Mouse (Mus musculus) embryonic facial prominence, embryonic 12.5 days (tissue): ENCODE measurements at regions not wholly inside any gene's neighbourhood (a gene's known extent, or its start where the extent isn't known, plus 50 kb on each side); places are given as distances from the start of the nearest gene placed in this dataset.
A peak's percentile ranks its signal among the peaks of the same experiment; 100 is the strongest.

ENCODE experiments used
- ATAC-seq: fragments of 200-750 bp; cut with Nextera tagmentation; 2 replicates; pipeline ENCODE4 v1.8.0; 2017; ENCODE audit not compliant: insufficient number of reproducible peaks, insufficient read depth, low FRiP score, low TSS enrichment
- H3K27ac ChIP-seq: fragments of 300-500 bp; sonication (generic); 2 replicates; pipeline ENCODE4 v1.5.1; 2016; ENCODE audit warnings: mild to moderate bottlenecking
- H3K27me3 ChIP-seq: fragments of 300-500 bp; sonication (generic); 2 replicates; pipeline ENCODE4 v1.6.1; 2016; ENCODE audit warnings: mild to moderate bottlenecking, moderate library complexity
- H3K36me3 ChIP-seq: fragments of 300-500 bp; sonication (generic); 2 replicates; pipeline ENCODE4 v1.6.1; 2016; ENCODE audit warnings: mild to moderate bottlenecking
- H3K4me1 ChIP-seq: fragments of 300-500 bp; sonication (generic); 2 replicates; pipeline ENCODE4 v1.6.1; 2016
- H3K4me2 ChIP-seq: fragments of 300-500 bp; sonication (generic); replicated peaks from 2 replicates; pipeline ENCODE4 v1.6.1; 2016; ENCODE audit warnings: mild to moderate bottlenecking, moderate library complexity
- H3K4me3 ChIP-seq: fragments of 300-500 bp; sonication (generic); 2 replicates; pipeline ENCODE4 v1.5.1; 2016; ENCODE audit warnings: mild to moderate bottlenecking
- H3K9ac ChIP-seq: fragments of 300-500 bp; sonication (generic); 2 replicates; pipeline ENCODE4 v1.6.1; 2016; ENCODE audit warnings: mild to moderate bottlenecking, moderate library complexity
- H3K9me3 ChIP-seq: fragments of 300-500 bp; sonication (generic); 2 replicates; pipeline ENCODE4 v1.6.1; 2016; ENCODE audit warnings: mild to moderate bottlenecking, moderate library complexity
- WGBS: fragments of 180-500 bp; shearing (Covaris S2); methylation state at CpG from one replicate; pipeline ENCODE4 v1.1.7; 2016; 5-methylcytosine and 5-hydroxymethylcytosine counted together

GRCm38 (mm10) chr2:160455617-160456016 lies 88.8 kb upstream of the Mafb start:
- WGBS = 79% methylated on average over 10 of the region's 10 CpGs
- Histone ChIP-seq H3K27me3 (no peaks in the 10 kb centered on the region), H3K36me3 (no peaks in the 10 kb centered on the region), H3K27ac (no peak overlapping the region), H3K4me2 (no peak overlapping the region), H3K4me1 (peaks cover 14% of the 10 kb centered on the region), H3K9me3 (no peaks in the 10 kb centered on the region), H3K9ac (no peak overlapping the region), H3K4me3 (no peak overlapping the region)
- no peak for ATAC-seq

- 80% methylated on average over 8 of the region's 8 CpGs for WGBS
- H3K4me1 ChIP-seq = peaks cover 7% of the 10 kb centered on the region; the same call in 1 of the 2 replicates
- no peak overlapping the region for H3K4me3 ChIP-seq
- no peak overlapping the region for H3K4me2 ChIP-seq
- H3K27me3 ChIP-seq = no peaks in the 10 kb centered on the region
- H3K27ac ChIP-seq = no peak overlapping the region
- no peaks in the 10 kb centered on the region for H3K9me3 ChIP-seq
- no peak for ATAC-seq
- no peaks in the 10 kb centered on the region for H3K36me3 ChIP-seq
- H3K9ac ChIP-seq = no peak overlapping the region
These were observed 89.8 kb upstream of the Mafb start for GRCm38 (mm10) chr2:160456681-160457080.

- Histone ChIP-seq H3K4me3 (no peak overlapping the region), H3K4me1 (no peaks in the 10 kb centered on the region), H3K27me3 (no peaks in the 10 kb centered on the region), H3K9ac (no peak overlapping the region), H3K9me3 (no peaks in the 10 kb centered on the region), H3K27ac (no peak overlapping the region), H3K36me3 (no peaks in the 10 kb centered on the region), H3K4me2 (no peak overlapping the region)
- no peak for ATAC-seq
- WGBS = 75% methylated on average over 4 of the region's 4 CpGs
These were observed 104.7 kb upstream of the Mafb start for GRCm38 (mm10) chr2:160471561-160471960.

DNA sequence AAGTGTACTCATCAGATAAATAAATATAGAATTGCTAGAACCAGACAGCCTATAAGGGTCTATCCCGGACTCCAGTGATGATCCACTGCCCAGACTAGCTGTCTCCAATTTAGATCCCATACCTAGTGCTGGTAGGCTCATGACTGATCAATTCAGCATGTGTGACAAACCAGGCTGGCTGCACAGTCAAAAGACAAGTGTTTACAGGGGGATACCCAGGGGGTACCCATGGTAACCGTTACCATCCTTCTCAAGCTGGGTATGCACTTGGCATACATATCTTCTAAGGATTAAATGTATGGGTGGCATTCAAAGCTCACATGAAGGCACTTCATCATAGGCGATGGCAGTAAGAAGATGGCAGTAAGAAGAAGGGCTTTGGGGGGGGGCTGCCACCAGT lies 109.3 kb upstream of the Mafb start:
- ATAC-seq = no peak
- Histone ChIP-seq H3K9me3 (no peaks in the 10 kb centered on the region), H3K4me3 (no peak overlapping the region), H3K27me3 (no peaks in the 10 kb centered on the region), H3K27ac (no peak overlapping the region), H3K4me1 (peaks cover 10% of the 10 kb centered on the region; the same call in 1 of the 2 replicates), H3K9ac (no peak overlapping the region), H3K4me2 (no peak overlapping the region), H3K36me3 (no peaks in the 10 kb centered on the region)
- 91% methylated on average over 3 of the region's 3 CpGs for WGBS

DNA sequence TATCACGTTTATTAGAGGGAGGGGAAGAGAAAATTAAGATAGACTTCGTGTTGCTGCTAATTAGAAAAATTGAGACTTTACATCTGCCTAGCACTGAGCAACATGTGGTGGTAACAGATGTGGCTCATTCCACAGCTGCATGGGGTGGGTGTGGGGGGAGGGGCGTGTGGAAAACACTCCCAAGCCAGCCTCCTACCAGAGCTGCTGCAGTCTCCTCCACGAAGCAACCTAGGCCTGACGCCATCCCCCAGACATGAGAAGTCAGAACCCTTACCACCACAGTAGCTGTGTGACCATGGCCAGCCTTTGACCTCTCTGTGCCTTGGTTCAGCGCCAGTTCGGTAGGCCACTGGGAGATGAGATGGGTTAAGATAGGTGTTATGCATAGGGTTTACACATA lies 112.4 kb upstream of the Mafb start:
- peak; percentile 68; the same call in 1 of the 2 replicates for ATAC-seq
- Histone ChIP-seq H3K9me3 (no peaks in the 10 kb centered on the region), H3K4me2 (no peak overlapping the region), H3K27ac (no peak overlapping the region), H3K9ac (no peak overlapping the region), H3K27me3 (0 out of 2 replicates have a peak, but pooled peaks cover 3% of the 10 kb centered on the region), H3K36me3 (no peaks in the 10 kb centered on the region), H3K4me1 (peaks cover 10% of the 10 kb centered on the region; the same call in 1 of the 2 replicates), H3K4me3 (no peak overlapping the region)
- WGBS = 50% methylated on average over 7 of the region's 7 CpGs

DNA sequence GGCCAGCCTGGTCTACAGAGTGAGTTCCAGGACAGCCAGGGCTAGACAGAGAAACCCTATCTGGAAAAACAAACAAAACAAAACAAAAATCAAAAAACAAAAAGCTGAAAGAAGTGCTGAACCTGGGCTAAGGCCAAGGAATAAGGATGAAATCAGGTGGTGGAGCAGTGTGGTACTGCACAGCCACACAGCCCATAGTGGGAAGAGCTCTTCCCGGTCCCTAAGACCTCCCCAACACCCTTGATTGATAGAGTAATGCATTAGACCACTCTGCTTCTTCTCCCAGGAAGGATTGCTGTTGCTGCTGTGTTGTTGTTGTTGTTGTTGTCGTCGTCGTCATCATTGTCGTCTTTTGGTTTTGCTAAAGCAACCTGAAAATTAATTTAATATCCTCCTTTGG lies 118.2 kb upstream of the Mafb start:
- ATAC-seq = no peak
- 87% methylated on average over 5 of the region's 5 CpGs for WGBS

DNA sequence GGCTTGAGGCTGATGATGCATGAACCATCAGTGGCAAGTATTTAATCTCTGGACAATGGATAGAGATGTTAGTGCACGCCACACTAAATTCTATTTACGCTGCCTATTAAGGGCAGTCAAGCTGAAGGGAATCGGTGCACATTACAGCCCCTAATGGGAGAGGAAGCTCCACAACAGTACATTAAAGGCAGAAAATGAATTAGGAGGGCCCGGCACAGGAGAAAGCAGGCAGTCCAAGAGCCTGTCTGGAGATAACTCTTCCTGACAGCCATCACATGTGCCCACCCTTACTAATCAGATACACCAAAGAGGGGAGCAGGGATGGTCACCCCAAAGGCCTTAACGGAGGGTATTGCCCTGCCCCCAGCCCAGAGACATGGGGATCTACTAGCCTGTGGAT lies 118.7 kb upstream of the Mafb start:
- Histone ChIP-seq H3K4me3 (no peak overlapping the region), H3K27ac (no peak overlapping the region), H3K36me3 (no peaks in the 10 kb centered on the region), H3K9me3 (no peaks in the 10 kb centered on the region), H3K27me3 (0 out of 2 replicates have a peak, but pooled peaks cover 3% of the 10 kb centered on the region), H3K4me1 (no peaks in the 10 kb centered on the region), H3K9ac (no peak overlapping the region), H3K4me2 (no peak overlapping the region)
- 80% methylated on average over 5 of the region's 5 CpGs for WGBS
- 0 out of 2 replicates have a peak, but pooled peaks have one; percentile 22 for ATAC-seq

More for the DNA sequence above, 118.2 kb upstream of the Mafb start:
- Histone ChIP-seq H3K4me1 (no peaks in the 10 kb centered on the region), H3K9ac (no peak overlapping the region), H3K4me3 (no peak overlapping the region), H3K27me3 (0 out of 2 replicates have a peak, but pooled peaks cover 3% of the 10 kb centered on the region), H3K36me3 (no peaks in the 10 kb centered on the region), H3K9me3 (no peaks in the 10 kb centered on the region), H3K4me2 (no peak overlapping the region), H3K27ac (no peak overlapping the region)

GRCm38 (mm10) chr2:160499726-160500125 lies 132.9 kb upstream of the Mafb start:
- 24% methylated on average over 1 of the region's 1 CpGs for WGBS
- no peak overlapping the region for H3K9ac ChIP-seq
- no peak overlapping the region for H3K27ac ChIP-seq
- H3K9me3 ChIP-seq = no peaks in the 10 kb centered on the region
- H3K27me3 ChIP-seq = no peaks in the 10 kb centered on the region
- H3K4me1 ChIP-seq = no peaks in the 10 kb centered on the region
- H3K4me3 ChIP-seq = no peak overlapping the region
- ATAC-seq = no peak
- H3K4me2 ChIP-seq = no peak overlapping the region
- no peaks in the 10 kb centered on the region for H3K36me3 ChIP-seq

GRCm38 (mm10) chr2:160502901-160503300 lies 136.0 kb upstream of the Mafb start:
- Histone ChIP-seq H3K27ac (no peak overlapping the region), H3K4me2 (no peak overlapping the region), H3K27me3 (no peaks in the 10 kb centered on the region), H3K4me1 (no peaks in the 10 kb centered on the region), H3K4me3 (no peak overlapping the region), H3K36me3 (no peaks in the 10 kb centered on the region), H3K9ac (no peak overlapping the region), H3K9me3 (no peaks in the 10 kb centered on the region)
- 75% methylated on average over 2 of the region's 2 CpGs for WGBS
- ATAC-seq = no peak

- Histone ChIP-seq H3K4me1 (no peaks in the 10 kb centered on the region), H3K9me3 (no peaks in the 10 kb centered on the region), H3K9ac (no peak overlapping the region), H3K4me2 (no peak overlapping the region), H3K4me3 (no peak overlapping the region), H3K36me3 (no peaks in the 10 kb centered on the region), H3K27me3 (no peaks in the 10 kb centered on the region), H3K27ac (no peak overlapping the region)
- ATAC-seq = no peak
- WGBS = 69% methylated on average over 16 of the region's 16 CpGs
These were observed 136.9 kb upstream of the Mafb start for GRCm38 (mm10) chr2:160503597-160504393.

- no peak overlapping the region for H3K4me2 ChIP-seq
- no peaks in the 10 kb centered on the region for H3K9me3 ChIP-seq
- H3K4me1 ChIP-seq = no peaks in the 10 kb centered on the region
- WGBS = 83% methylated on average over 4 of the region's 4 CpGs
- no peak for ATAC-seq
- no peak overlapping the region for H3K27ac ChIP-seq
- H3K36me3 ChIP-seq = no peaks in the 10 kb centered on the region
- H3K27me3 ChIP-seq = no peaks in the 10 kb centered on the region
- no peak overlapping the region for H3K4me3 ChIP-seq
- no peak overlapping the region for H3K9ac ChIP-seq
These were observed 137.5 kb upstream of the Mafb start for GRCm38 (mm10) chr2:160504394-160504657.

- WGBS = 79% methylated on average over 9 of the region's 9 CpGs
- H3K27me3 ChIP-seq = no peaks in the 10 kb centered on the region
- no peaks in the 10 kb centered on the region for H3K36me3 ChIP-seq
- H3K9me3 ChIP-seq = no peaks in the 10 kb centered on the region
- H3K27ac ChIP-seq = no peak overlapping the region
- ATAC-seq = no peak
- H3K4me2 ChIP-seq = no peak overlapping the region
- peaks cover 5% of the 10 kb centered on the region for H3K4me1 ChIP-seq
- H3K9ac ChIP-seq = no peak overlapping the region
- no peak overlapping the region for H3K4me3 ChIP-seq
These were observed 138.3 kb upstream of the Top1 start for GRCm38 (mm10) chr2:160507371-160507770.
